Comparison of ENCODE assay signal across 19 mouse cellular contexts in the genomic region with DNA sequence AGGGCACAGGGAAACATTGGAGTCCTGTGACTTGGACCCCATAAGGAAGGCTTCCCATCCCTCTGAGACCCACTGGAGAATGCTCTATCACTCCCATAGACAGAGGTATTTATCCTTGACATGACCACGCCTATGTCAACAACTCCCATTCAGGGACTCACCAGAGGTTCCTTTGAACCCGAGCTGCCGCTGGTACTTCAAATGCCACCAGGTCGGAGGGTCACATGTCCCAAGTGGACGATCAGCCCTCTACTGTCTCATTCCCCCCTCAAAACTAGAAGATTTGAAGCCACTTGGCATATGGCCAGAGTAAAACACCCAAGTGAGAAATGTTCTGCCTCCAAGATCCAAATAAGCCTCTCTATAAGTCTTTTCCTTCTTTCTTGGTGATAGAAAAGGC. TPM values are rescaled to one million over a fixed set of nuclear protein-coding genes. Genes with fewer than 3 reads are reported as not detected.
A peak's percentile ranks its signal among the peaks of the same experiment; 100 is the strongest.
DNase-seq lines count a peak whose midpoint lies in the region; ATAC-seq lines count a peak whose summit lies in the region.
"Had no signal": no experiment of that assay in that cellular context is flagged by ENCODE, and none has a peak within 500 bp of the region (broad histone marks: within the 10 kb centered on the region; RNA-seq: fewer than 3 reads in every experiment).

No protein-coding gene starts in this region.

- H3K27ac ChIP-seq in forebrain, embryonic 14.5 days (ENCODE audit: low read depth, low read length): peak overlapping the region; percentile 33; the same call in 1 of the 2 replicates
- no peak overlapping the region for H3K27ac ChIP-seq in forebrain, embryonic 12.5 days
- H3K27ac ChIP-seq in kidney, embryonic 15.5 days: 0 out of 2 replicates have a peak overlapping the region, but pooled peaks have one; percentile 32
- H3K27ac ChIP-seq in liver, embryonic 13.5 days: peak overlapping the region; percentile 65
- H3K27ac ChIP-seq: hindbrain, embryonic 15.5 days had no signal

- H3K9ac ChIP-seq in forebrain, embryonic 14.5 days (ENCODE audit: low read length): no peak overlapping the region
- H3K9ac ChIP-seq in forebrain, embryonic 12.5 days: no peak overlapping the region
- no peak overlapping the region for H3K9ac ChIP-seq in kidney, embryonic 15.5 days
- H3K9ac ChIP-seq in liver, embryonic 13.5 days: no peak overlapping the region
- H3K9ac ChIP-seq: heart, embryonic 12.5 days; hindbrain, embryonic 15.5 days had no signal

- no peaks in the 10 kb centered on the region for H3K9me3 ChIP-seq in forebrain, embryonic 14.5 days (replicated peaks; ENCODE audit: control insufficient read depth, low read length)
- H3K9me3 ChIP-seq in forebrain, embryonic 12.5 days: no peaks in the 10 kb centered on the region
- H3K9me3 ChIP-seq in kidney, embryonic 15.5 days (replicated peaks): no peaks in the 10 kb centered on the region
- H3K9me3 ChIP-seq in liver, embryonic 13.5 days (replicated peaks): no peaks in the 10 kb centered on the region
- H3K9me3 ChIP-seq: heart, embryonic 12.5 days; hindbrain, embryonic 15.5 days had no signal

- H3K4me3 ChIP-seq in forebrain, embryonic 14.5 days (ENCODE audit: low read depth, low read length): no peak overlapping the region
- no peak overlapping the region for H3K4me3 ChIP-seq in forebrain, embryonic 12.5 days (replicated peaks)
- no peak overlapping the region for H3K4me3 ChIP-seq in kidney, embryonic 15.5 days (replicated peaks)
- H3K4me3 ChIP-seq in liver, embryonic 13.5 days (replicated peaks): no peak overlapping the region
- H3K4me3 ChIP-seq: heart, embryonic 12.5 days; hindbrain, embryonic 15.5 days had no signal

- H3K27me3 ChIP-seq in forebrain, embryonic 14.5 days (replicated peaks; ENCODE audit: control insufficient read depth, insufficient read depth, low read length): no peaks in the 10 kb centered on the region
- H3K27me3 ChIP-seq in forebrain, embryonic 12.5 days: no peaks in the 10 kb centered on the region
- no peaks in the 10 kb centered on the region for H3K27me3 ChIP-seq in kidney, embryonic 15.5 days
- no peaks in the 10 kb centered on the region for H3K27me3 ChIP-seq in liver, embryonic 13.5 days
- H3K27me3 ChIP-seq: heart, embryonic 12.5 days; hindbrain, embryonic 15.5 days had no signal

- H3K36me3 ChIP-seq in forebrain, embryonic 14.5 days (ENCODE audit: control insufficient read depth, insufficient read depth, low read length): no peaks in the 10 kb centered on the region
- no peaks in the 10 kb centered on the region for H3K36me3 ChIP-seq in forebrain, embryonic 12.5 days (replicated peaks)
- H3K36me3 ChIP-seq in kidney, embryonic 15.5 days: no peaks in the 10 kb centered on the region
- no peaks in the 10 kb centered on the region for H3K36me3 ChIP-seq in liver, embryonic 13.5 days
- H3K36me3 ChIP-seq: heart, embryonic 12.5 days; hindbrain, embryonic 15.5 days had no signal

- no peak for DNase-seq in forebrain, embryonic 14.5 days (ENCODE audit: low spot score)
- no peak for DNase-seq in kidney, adult 9 months
- peak; percentile 39 for DNase-seq in ZHBTc4 (ENCODE audit: low read depth, low spot score)
- no peak for DNase-seq in liver, embryonic 13.5 days
- no peak for DNase-seq in yolk sac, embryonic 10.5 days (ENCODE audit: low spot score)
- DNase-seq: adrenal gland, adult 2 months; cerebellum, adult 11-12 months; cerebellum, postnatal 10 days; kidney, adult 2 months; kidney, postnatal 36 days; lung, postnatal 10 days; midbrain, embryonic 14.5 days; thymus, adult 18-20 months; thymus, postnatal 36 days had no signal

- no peak for ATAC-seq in forebrain, embryonic 14.5 days
- no peak for ATAC-seq in forebrain, embryonic 12.5 days (ENCODE audit: low FRiP score)
- no peak for ATAC-seq in kidney, embryonic 15.5 days (replicated peaks; ENCODE audit: low FRiP score)
- ATAC-seq in liver, embryonic 13.5 days (ENCODE audit: low read depth): 0 out of 2 replicates have a peak, but pooled peaks have one; percentile 37
- no peak for ATAC-seq in activated CD4-positive, CD25-positive, alpha-beta regulatory T cell, adult 4 months

- H3K4me2 ChIP-seq in forebrain, embryonic 14.5 days (ENCODE audit: low read length): no peak overlapping the region
- H3K4me2 ChIP-seq in forebrain, embryonic 12.5 days: no peak overlapping the region
- H3K4me2 ChIP-seq in kidney, embryonic 15.5 days: no peak overlapping the region
- no peak overlapping the region for H3K4me2 ChIP-seq in liver, embryonic 13.5 days
- H3K4me2 ChIP-seq: heart, embryonic 12.5 days; hindbrain, embryonic 15.5 days had no signal

- H3K4me1 ChIP-seq in forebrain, embryonic 14.5 days (ENCODE audit: control insufficient read depth, insufficient read depth, low read length): no peaks in the 10 kb centered on the region
- 0 out of 2 replicates have a peak, but pooled peaks cover 6% of the 10 kb centered on the region for H3K4me1 ChIP-seq in forebrain, embryonic 12.5 days
- peaks cover 16% of the 10 kb centered on the region for H3K4me1 ChIP-seq in kidney, embryonic 15.5 days
- 0 out of 2 replicates have a peak, but pooled peaks cover 2% of the 10 kb centered on the region for H3K4me1 ChIP-seq in liver, embryonic 13.5 days (replicated peaks)
- H3K4me1 ChIP-seq: hindbrain, embryonic 15.5 days had no signal

- 52% methylated on average over 5 of the region's 5 CpGs for WGBS in forebrain, embryonic 14.5 days
- WGBS in forebrain, embryonic 12.5 days: 55% methylated on average over 5 of the region's 5 CpGs
- WGBS in kidney, embryonic 15.5 days: 19% methylated on average over 5 of the region's 5 CpGs
- WGBS in liver, embryonic 13.5 days (ENCODE audit: insufficient replicate concordance): 52% methylated on average over 5 of the region's 5 CpGs

RNA-seq across cellular contexts. Expression of gene Snrpd3, which starts 42.8 kb away (rescaled TPM):
- 137 and 144 TPM in 2 replicates for polyA plus RNA-seq in forebrain, embryonic 14.5 days (2014; fragmentation: Nextera tagmentation; extraction: Ambion mirVana)
- 204 and 215 TPM in 2 replicates for polyA plus RNA-seq in forebrain, embryonic 12.5 days (2016; fragmentation: Nextera tagmentation; extraction: Ambion mirVana)
- polyA plus RNA-seq in kidney, embryonic 15.5 days (2015; fragmentation: Nextera tagmentation; extraction: Ambion mirVana): 175 and 183 TPM in 2 replicates
- polyA plus RNA-seq in liver, embryonic 13.5 days (2015; fragmentation: Nextera tagmentation; extraction: Ambion mirVana): 109 and 141 TPM in 2 replicates
- polyA plus RNA-seq in activated CD4-positive, CD25-positive, alpha-beta regulatory T cell, adult 4 months (2017; shearing (Covaris generic)): 100 to 1,000 TPM; 133 to 205 TPM

RNA-seq across cellular contexts. Expression of gene Gucd1, which starts 43.2 kb away (rescaled TPM):
- 26.9 and 29.5 TPM in 2 replicates for polyA plus RNA-seq in forebrain, embryonic 14.5 days (2014; fragmentation: Nextera tagmentation; extraction: Ambion mirVana)
- polyA plus RNA-seq in forebrain, embryonic 12.5 days (2016; fragmentation: Nextera tagmentation; extraction: Ambion mirVana): 23.5 and 24.4 TPM in 2 replicates
- 44.2 and 46.0 TPM in 2 replicates for polyA plus RNA-seq in kidney, embryonic 15.5 days (2015; fragmentation: Nextera tagmentation; extraction: Ambion mirVana)
- 48.7 and 50.4 TPM in 2 replicates for polyA plus RNA-seq in liver, embryonic 13.5 days (2015; fragmentation: Nextera tagmentation; extraction: Ambion mirVana)
- 10 to 100 TPM; 11.7 to 17.0 TPM for polyA plus RNA-seq in activated CD4-positive, CD25-positive, alpha-beta regulatory T cell, adult 4 months (2017; shearing (Covaris generic))
